Mouse (Mus musculus) ES-Bruce4 (cell line): Measurements from ENCODE around the gene Slc9a5. TPM values are rescaled to one million over a fixed set of nuclear protein-coding genes. Genes with fewer than 3 reads are reported as not detected.

Source experiments
- H3K27ac ChIP-seq: 2 replicates; pipeline ENCODE4 v1.5.1; 2012; ENCODE audit warnings: low read length, inconsistent platforms; ENCODE audit not compliant: insufficient read depth
- H3K27me3 ChIP-seq: 2 replicates; pipeline ENCODE4 v1.6.1; 2012; ENCODE audit warnings: mild to moderate bottlenecking, low read length, inconsistent platforms; ENCODE audit not compliant: control insufficient read depth, poor library complexity, insufficient read depth, severe bottlenecking
- H3K36me3 ChIP-seq: 2 replicates; pipeline ENCODE4 v1.6.1; 2012; ENCODE audit warnings: inconsistent platforms, mild to moderate bottlenecking, low read length, moderate library complexity; ENCODE audit not compliant: control insufficient read depth, poor library complexity, insufficient read depth, severe bottlenecking
- H3K4me1 ChIP-seq: one replicate; pipeline ENCODE4 v1.8.1; 2011; ENCODE audit warnings: low read length; ENCODE audit not compliant: control insufficient read depth, insufficient read depth
- H3K4me3 ChIP-seq: 2 replicates; pipeline ENCODE4 v1.5.1; 2011; ENCODE audit warnings: low read depth, mild to moderate bottlenecking, low read length
- H3K9ac ChIP-seq: 2 replicates; pipeline ENCODE4 v1.6.1; 2012; ENCODE audit warnings: low read depth, mild to moderate bottlenecking, inconsistent platforms; ENCODE audit not compliant: poor library complexity, severe bottlenecking
- H3K9me3 ChIP-seq: replicated peaks from 2 replicates; pipeline ENCODE4 v1.6.1; 2012; ENCODE audit warnings: mild to moderate bottlenecking, low read length, inconsistent platforms; ENCODE audit not compliant: control insufficient read depth, poor library complexity, insufficient read depth, severe bottlenecking
- CTCF ChIP-seq: IDR thresholded peaks from one replicate; pipeline ENCODE4 v1.8.1; 2011; ENCODE audit warnings: low read depth, low read length
- EP300 ChIP-seq: IDR thresholded peaks from 2 replicates; pipeline ENCODE4 v1.6.1; 2011; ENCODE audit warnings: low read depth, low read length; ENCODE audit not compliant: insufficient read depth
- POLR2A ChIP-seq: IDR thresholded peaks from one replicate; pipeline ENCODE4 v1.8.1; 2011; ENCODE audit warnings: low read length; ENCODE audit not compliant: insufficient read depth
- polyA plus RNA-seq: library from polyadenylated mRNA; stranded (reverse); fragments of >200 nt; gene quantifications from 2 replicates; pipeline ENCODE4 v1.2.4, GENCODE M21; 2011; ENCODE audit warnings: low read depth; ENCODE audit not compliant: missing spikeins, insufficient read depth, insufficient read length

Gene Slc9a5
- polyA plus RNA-seq, 1 experiment = 14.7 TPM

DNA sequence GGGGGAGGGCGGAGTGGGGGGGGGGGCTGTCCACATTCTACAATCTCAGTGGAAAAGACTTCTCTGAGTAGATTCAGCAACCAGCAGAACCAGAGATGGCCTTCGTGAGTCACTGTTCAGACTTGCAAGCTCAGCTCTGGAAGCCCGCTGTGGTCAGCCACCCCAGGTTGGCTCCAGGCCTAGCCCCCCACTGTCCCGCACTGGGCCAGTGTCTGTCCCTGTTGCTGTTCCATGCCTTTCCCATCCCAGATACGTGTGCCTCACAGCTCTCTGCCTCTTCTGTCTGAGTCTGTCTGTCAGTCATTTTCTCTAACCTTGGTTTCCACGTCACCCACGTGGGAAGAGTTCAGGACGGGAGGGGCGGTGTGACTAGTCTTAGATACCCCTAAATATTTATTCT lies 23.8 kb downstream of the Slc9a5 start:
- TF ChIP-seq EP300 = no peak
- no peak for TF ChIP-seq POLR2A
- TF ChIP-seq CTCF = no peak
- no peaks in the 10 kb centered on the region for H3K36me3 ChIP-seq
- H3K4me1 ChIP-seq = peaks cover 4% of the 10 kb centered on the region
- H3K27ac ChIP-seq = no peak overlapping the region
- no peaks in the 10 kb centered on the region for H3K27me3 ChIP-seq
- H3K4me3 ChIP-seq = no peak overlapping the region
- H3K9me3 ChIP-seq = no peaks in the 10 kb centered on the region
- no peak overlapping the region for H3K9ac ChIP-seq

DNA sequence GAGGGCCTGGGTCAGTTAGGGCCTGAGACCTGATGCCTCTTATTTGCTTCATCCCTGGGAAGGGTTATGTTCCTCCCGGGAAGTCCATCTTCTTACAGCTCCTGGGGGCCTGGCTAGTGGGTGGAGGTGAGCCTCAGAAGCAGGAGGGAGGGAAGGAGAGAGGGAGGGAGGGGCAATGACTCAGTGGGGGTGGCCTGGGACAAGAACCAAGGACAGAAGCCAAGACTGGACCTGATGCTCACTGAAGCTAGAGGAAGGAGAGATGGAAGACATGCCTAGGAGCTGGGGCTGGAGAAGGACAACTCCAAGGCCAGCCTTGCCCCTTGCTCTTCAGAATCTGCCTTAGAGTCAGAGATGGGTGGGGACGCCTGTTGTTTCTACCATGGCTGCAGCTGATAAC lies 24.4 kb downstream of the Slc9a5 start, which contains the start of gene Plekhg4:
Gene Plekhg4 (plus strand): TSS at position 243 of the 400 bp plus-strand sequence.
- Histone ChIP-seq H3K4me3 (peak within 1 kb of the TSS; percentile 48; the same call in 1 of the 2 replicates), H3K27ac (no peak within 1 kb of the TSS)

DNA sequence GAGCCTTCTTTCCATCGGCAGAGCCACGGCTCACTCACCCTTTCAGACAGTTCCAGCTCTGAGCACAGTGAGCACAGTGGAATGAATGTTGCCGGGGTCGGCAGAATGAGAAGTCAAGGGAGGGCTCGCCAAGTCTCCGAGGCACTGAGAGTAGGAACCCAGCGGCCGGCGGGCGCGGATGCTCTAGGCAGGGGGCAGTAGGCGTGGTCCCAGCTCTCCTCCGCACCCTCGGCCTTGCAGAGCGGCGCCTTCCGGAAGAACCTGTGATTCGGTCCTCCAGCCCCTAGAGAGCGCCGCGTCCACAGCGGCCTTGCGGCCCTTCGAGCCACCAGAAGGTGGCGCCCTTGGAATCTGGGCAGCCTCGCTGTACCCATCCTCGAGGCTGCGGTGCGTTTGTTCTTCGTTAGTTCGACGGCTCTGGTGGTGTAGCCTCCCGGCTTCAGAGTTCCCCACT lies 25.9 kb downstream of the Slc9a5 start:
- TF ChIP-seq CTCF (peak; percentile 99), EP300 (0 out of 2 replicates have a peak, but pooled peaks have one; percentile 15), POLR2A (no peak)
- Histone ChIP-seq H3K27me3 (no peaks in the 10 kb centered on the region), H3K9ac (no peak overlapping the region), H3K4me1 (peaks cover 4% of the 10 kb centered on the region), H3K9me3 (no peaks in the 10 kb centered on the region), H3K36me3 (no peaks in the 10 kb centered on the region), H3K27ac (no peak overlapping the region), H3K4me3 (peak overlapping the region; percentile 48)

More for the DNA sequence above, 24.4 kb downstream of the Slc9a5 start, which contains the start of gene Plekhg4:
- peaks cover 4% of the 10 kb centered on the region for H3K4me1 ChIP-seq
- no peak within 1 kb of the TSS for H3K9ac ChIP-seq
- H3K9me3 ChIP-seq = no peaks in the 10 kb centered on the region
- H3K27me3 ChIP-seq = no peaks in the 10 kb centered on the region
- H3K36me3 ChIP-seq = no peaks in the 10 kb centered on the region
- TF ChIP-seq EP300 (no peak), POLR2A (no peak), CTCF (no peak)

DNA sequence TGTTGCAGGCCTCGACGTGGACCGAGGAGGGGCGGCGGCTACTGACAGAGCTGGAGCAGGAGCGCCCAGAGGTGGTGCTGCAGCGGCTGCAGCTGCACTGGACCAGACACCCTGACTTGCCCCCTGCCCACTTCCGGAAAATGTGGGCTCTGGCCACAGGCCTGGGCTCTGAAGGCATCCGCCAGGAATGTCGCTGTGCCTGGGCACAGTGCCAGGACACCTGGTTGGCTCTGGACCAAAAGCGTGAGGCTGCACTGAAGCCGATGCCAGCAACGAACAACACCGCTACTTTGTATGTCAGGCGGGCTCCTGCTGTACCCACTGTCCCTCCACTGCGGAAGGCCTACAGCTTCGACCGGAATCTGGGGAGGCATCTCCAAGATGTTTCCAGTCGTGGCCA lies 30.0 kb downstream of the Slc9a5 start:
- H3K36me3 ChIP-seq = no peaks in the 10 kb centered on the region
- no peak for TF ChIP-seq POLR2A
- no peak for TF ChIP-seq EP300
- TF ChIP-seq CTCF = no peak
- peak overlapping the region; percentile 38 for H3K4me3 ChIP-seq
- H3K9me3 ChIP-seq = no peaks in the 10 kb centered on the region
- H3K27ac ChIP-seq = no peak overlapping the region
- peaks cover 4% of the 10 kb centered on the region for H3K4me1 ChIP-seq
- peak overlapping the region; percentile 3 for H3K9ac ChIP-seq
- H3K27me3 ChIP-seq = no peaks in the 10 kb centered on the region

DNA sequence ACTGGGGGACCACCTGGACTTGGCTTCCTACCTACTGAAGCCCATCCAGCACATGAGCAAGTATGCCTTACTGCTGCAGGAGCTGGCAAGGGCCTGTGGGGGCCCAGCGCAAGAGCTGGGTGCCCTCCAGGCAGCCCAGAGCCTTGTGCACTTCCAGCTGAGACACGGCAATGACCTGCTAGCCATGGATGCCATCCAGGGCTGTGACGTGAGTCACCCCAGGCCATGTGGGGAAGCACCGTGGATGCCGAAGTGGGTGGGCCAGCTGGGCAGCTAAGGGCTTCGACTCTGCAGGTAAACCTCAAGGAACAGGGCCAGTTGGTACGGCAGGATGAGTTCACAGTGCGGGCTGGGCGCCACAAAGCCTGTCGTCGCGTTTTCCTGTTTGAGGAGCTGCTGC lies 31.7 kb downstream of the Slc9a5 start:
- Histone ChIP-seq H3K27ac (no peak overlapping the region), H3K4me3 (no peak overlapping the region), H3K36me3 (no peaks in the 10 kb centered on the region), H3K4me1 (no peaks in the 10 kb centered on the region), H3K9ac (no peak overlapping the region), H3K9me3 (no peaks in the 10 kb centered on the region), H3K27me3 (no peaks in the 10 kb centered on the region)
- no peak for TF ChIP-seq CTCF

DNA sequence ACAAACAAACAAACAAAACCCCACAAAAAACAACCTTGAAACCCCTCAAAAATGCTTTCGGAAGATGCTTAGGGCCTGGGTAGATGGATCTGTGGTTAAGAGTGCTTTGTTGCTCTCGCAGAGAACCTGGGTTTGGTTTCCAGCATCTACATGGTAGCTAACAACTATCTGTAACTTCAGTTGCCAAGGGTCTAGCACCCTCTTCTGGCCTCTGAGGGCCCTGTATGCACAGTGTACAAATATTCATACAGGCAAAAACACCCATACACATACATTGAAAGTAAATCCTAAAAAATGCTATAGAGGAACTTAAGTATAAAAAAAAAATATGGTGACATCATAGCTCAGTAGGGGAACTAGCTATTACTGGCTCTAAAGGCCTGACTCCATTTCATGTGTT lies 35.4 kb downstream of the Slc9a5 start:
- Histone ChIP-seq H3K36me3 (no peaks in the 10 kb centered on the region), H3K9ac (no peak overlapping the region), H3K9me3 (no peaks in the 10 kb centered on the region), H3K4me3 (no peak overlapping the region), H3K27me3 (no peaks in the 10 kb centered on the region), H3K27ac (no peak overlapping the region), H3K4me1 (no peaks in the 10 kb centered on the region)
- TF ChIP-seq EP300 = no peak
- TF ChIP-seq CTCF = no peak
